Mouse (Mus musculus): ENCODE measurements around the gene Fus. TPM values are rescaled to one million over a fixed set of nuclear protein-coding genes. Genes with fewer than 3 reads are reported as not detected.
"Not testable (repeated sequence)": the region's sequence is repeated elsewhere in the genome, so short reads cannot be mapped to it uniquely, and the experiment has no call there.

Fus gene
- polyA plus RNA-seq, 1 experiment from 2014 or later = 46.3 TPM

DNA sequence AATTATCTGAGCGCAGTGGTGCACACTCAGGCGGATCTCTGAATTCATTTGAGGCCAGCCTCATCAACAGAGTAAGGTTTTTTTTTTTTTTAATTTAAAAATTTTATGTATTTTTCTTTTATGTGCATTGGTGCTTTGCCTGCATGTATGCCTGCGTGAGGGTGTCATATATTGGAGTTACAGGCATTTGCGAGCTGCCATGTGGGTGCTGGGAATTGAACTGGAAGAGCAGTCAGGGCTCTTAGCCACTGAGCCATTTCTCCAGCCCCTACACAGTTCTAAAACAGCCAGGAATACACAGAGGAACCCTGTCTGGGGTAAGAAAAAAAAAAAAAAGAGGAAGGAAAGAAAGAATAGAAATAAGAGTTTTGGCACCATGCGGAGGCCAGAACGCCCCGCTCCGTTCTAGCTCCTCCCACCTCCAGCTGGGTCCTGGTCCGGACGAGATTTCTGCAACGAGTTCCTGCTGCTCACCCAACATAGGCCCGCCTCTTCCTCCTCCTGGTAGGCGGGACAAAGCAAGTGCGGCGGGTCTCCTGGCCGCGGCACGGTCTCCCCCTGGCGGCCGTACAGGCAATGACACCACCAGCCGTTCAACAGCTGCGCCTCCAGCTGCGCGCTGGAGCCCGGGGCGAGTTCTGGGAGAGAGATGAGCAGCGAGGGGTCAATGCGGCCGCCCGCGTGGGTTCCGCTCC lies 32.1 kb upstream of the Fus start:
- H3K4me1 ChIP-seq (ENCODE audit: control insufficient read depth, insufficient read depth, low read length) = peaks cover 13% of the 10 kb centered on the region
- ATAC-seq (ENCODE audit: low read depth) (peak; percentile 95), DNase-seq (ENCODE audit: low spot score) (peak; percentile 98)
- H3K4me3 ChIP-seq (ENCODE audit: low read depth, low read length) = peak overlapping the region; percentile 77
- peak overlapping the region; percentile 81 for H3K4me2 ChIP-seq (ENCODE audit: low read depth, low read length)
- no peaks in the 10 kb centered on the region for H3K36me3 ChIP-seq (ENCODE audit: control insufficient read depth, insufficient read depth, low read length)
- H3K27me3 ChIP-seq (replicated peaks; ENCODE audit: control insufficient read depth, insufficient read depth, low read length) = 0 out of 2 replicates have a peak, but pooled peaks cover 2% of the 10 kb centered on the region
- WGBS = 8% methylated on average over 24 of the region's 32 CpGs
- peak overlapping the region; percentile 68 for H3K9ac ChIP-seq (ENCODE audit: low read depth, low read length)
- no peaks in the 10 kb centered on the region for H3K9me3 ChIP-seq (ENCODE audit: control insufficient read depth, low read length)
- H3K27ac ChIP-seq (replicated peaks; ENCODE audit: low read depth, low read length) = peak overlapping the region; percentile 78

GRCm38 (mm10) chr7:127935748-127936159 lies 31.5 kb upstream of the Fus start:
- under 1% methylated on average over 27 of the region's 38 CpGs for WGBS
- Histone ChIP-seq H3K9ac (ENCODE audit: low read depth, low read length) (peak overlapping the region; percentile 68), H3K27me3 (replicated peaks; ENCODE audit: control insufficient read depth, insufficient read depth, low read length) (no peaks in the 10 kb centered on the region), H3K4me3 (ENCODE audit: low read depth, low read length) (peak overlapping the region; percentile 77), H3K36me3 (ENCODE audit: control insufficient read depth, insufficient read depth, low read length) (no peaks in the 10 kb centered on the region), H3K9me3 (ENCODE audit: control insufficient read depth, low read length) (no peaks in the 10 kb centered on the region), H3K4me2 (ENCODE audit: low read depth, low read length) (peak overlapping the region; percentile 81), H3K4me1 (ENCODE audit: control insufficient read depth, insufficient read depth, low read length) (peaks cover 13% of the 10 kb centered on the region), H3K27ac (replicated peaks; ENCODE audit: low read depth, low read length) (peak overlapping the region; percentile 65; the same call in 1 of the 2 replicates)
- ATAC-seq (ENCODE audit: low read depth) (peak; percentile 31), DNase-seq (ENCODE audit: low spot score) (peak; percentile 29)

- 57% methylated on average over 18 of the region's 18 CpGs for WGBS
- peaks cover 12% of the 10 kb centered on the region for H3K4me1 ChIP-seq (ENCODE audit: control insufficient read depth, insufficient read depth, low read length)
- H3K9me3 ChIP-seq (ENCODE audit: control insufficient read depth, low read length) = no peaks in the 10 kb centered on the region
- ATAC-seq (ENCODE audit: low read depth) (no peak), DNase-seq (ENCODE audit: low spot score) (no peak)
- H3K36me3 ChIP-seq (ENCODE audit: control insufficient read depth, insufficient read depth, low read length) = no peaks in the 10 kb centered on the region
- no peaks in the 10 kb centered on the region for H3K27me3 ChIP-seq (replicated peaks; ENCODE audit: control insufficient read depth, insufficient read depth, low read length)
- H3K4me3 ChIP-seq (ENCODE audit: low read depth, low read length) = peak overlapping the region; percentile 77
- H3K9ac ChIP-seq (ENCODE audit: low read depth, low read length) = peak overlapping the region; percentile 68
- no peak overlapping the region for H3K27ac ChIP-seq (replicated peaks; ENCODE audit: low read depth, low read length)
- H3K4me2 ChIP-seq (ENCODE audit: low read depth, low read length) = peak overlapping the region; percentile 81
These were observed 30.9 kb upstream of the Fus start for GRCm38 (mm10) chr7:127936216-127936884.

DNA sequence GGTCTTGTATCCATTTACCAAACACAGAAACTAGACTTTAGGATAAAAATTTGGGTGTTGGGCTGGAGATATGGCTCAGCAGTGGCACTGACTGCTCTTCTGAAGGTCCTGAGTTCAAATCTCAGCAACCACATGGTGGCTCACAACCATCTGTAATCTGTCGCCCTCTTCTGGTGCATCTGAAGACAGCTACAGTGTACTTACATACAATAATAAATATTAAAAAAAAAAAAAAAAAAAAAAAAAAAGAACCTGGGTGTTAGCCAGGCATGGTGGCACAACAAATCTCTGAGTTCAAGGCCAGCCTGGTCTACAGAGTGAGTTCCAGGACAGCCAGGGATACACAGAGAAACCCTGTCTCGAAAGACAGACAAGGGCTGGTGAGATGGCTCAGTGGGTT lies 25.2 kb upstream of the Fus start:
- H3K27ac ChIP-seq (replicated peaks; ENCODE audit: low read depth, low read length); ATAC-seq (ENCODE audit: low read depth); H3K9ac ChIP-seq (ENCODE audit: low read depth, low read length); H3K4me1 ChIP-seq (ENCODE audit: control insufficient read depth, insufficient read depth, low read length); H3K4me3 ChIP-seq (ENCODE audit: low read depth, low read length); DNase-seq (ENCODE audit: low spot score); H3K36me3 ChIP-seq (ENCODE audit: control insufficient read depth, insufficient read depth, low read length); H3K9me3 ChIP-seq (ENCODE audit: control insufficient read depth, low read length); H3K4me2 ChIP-seq (ENCODE audit: low read depth, low read length): not testable (repeated sequence)
- peaks cover 29% of the 10 kb centered on the region for H3K27me3 ChIP-seq (replicated peaks; ENCODE audit: control insufficient read depth, insufficient read depth, low read length)
- WGBS = 53% methylated on average over 2 of the region's 2 CpGs

- peak; percentile 62; the same call in 1 of the 2 replicates for ATAC-seq (ENCODE audit: low read depth)
- peak overlapping the region; percentile 31; the same call in 1 of the 2 replicates for H3K9ac ChIP-seq (ENCODE audit: low read depth, low read length)
- WGBS = 14% methylated on average over 23 of the region's 23 CpGs
- H3K27ac ChIP-seq (replicated peaks; ENCODE audit: low read depth, low read length) = no peak overlapping the region
- H3K4me1 ChIP-seq (ENCODE audit: control insufficient read depth, insufficient read depth, low read length) = no peaks in the 10 kb centered on the region
- H3K36me3 ChIP-seq (ENCODE audit: control insufficient read depth, insufficient read depth, low read length) = no peaks in the 10 kb centered on the region
- H3K4me3 ChIP-seq (ENCODE audit: low read depth, low read length) = 0 out of 2 replicates have a peak overlapping the region, but pooled peaks have one; percentile 10
- H3K9me3 ChIP-seq (ENCODE audit: control insufficient read depth, low read length) = no peaks in the 10 kb centered on the region
- no peak for DNase-seq (ENCODE audit: low spot score)
- H3K27me3 ChIP-seq (replicated peaks; ENCODE audit: control insufficient read depth, insufficient read depth, low read length) = peaks cover 29% of the 10 kb centered on the region
- H3K4me2 ChIP-seq (ENCODE audit: low read depth, low read length) = peak overlapping the region; percentile 29
These were observed 22.6 kb upstream of the Fus start for GRCm38 (mm10) chr7:127944614-127945013.

DNA sequence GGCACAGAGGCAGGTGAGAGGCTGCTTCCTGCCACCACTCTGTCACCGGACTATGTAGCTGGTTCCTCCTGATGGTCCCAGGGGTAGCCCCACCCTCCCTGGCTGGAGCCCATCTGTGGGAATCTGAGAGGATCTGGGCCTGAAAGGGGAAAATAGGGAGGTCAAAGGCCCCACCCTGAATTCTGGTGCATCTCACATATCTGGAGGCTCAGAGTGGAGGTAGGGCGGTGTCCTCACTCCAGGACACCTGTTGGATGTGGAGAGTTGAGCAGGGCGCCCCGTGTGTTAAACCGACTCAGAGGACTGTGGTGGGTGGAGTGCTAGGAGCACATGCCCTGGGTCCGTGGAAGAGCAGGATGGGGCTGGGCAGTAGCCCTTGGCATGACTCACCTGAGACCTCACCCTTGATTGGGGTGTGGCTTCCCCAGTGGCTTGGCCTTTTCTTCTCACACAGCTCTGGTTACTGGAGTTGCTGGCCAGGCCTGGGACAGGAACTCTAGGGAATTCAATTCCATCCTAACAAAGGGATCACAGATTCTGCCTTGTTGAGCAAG lies 20.7 kb upstream of the Fus start, which contains the start of gene Prss36:
TSS of gene Prss36 (minus strand) at position 256 of the 554 bp plus-strand sequence.
- no peaks in the 10 kb centered on the region for H3K36me3 ChIP-seq (ENCODE audit: control insufficient read depth, insufficient read depth, low read length)
- H3K4me1 ChIP-seq (ENCODE audit: control insufficient read depth, insufficient read depth, low read length) = no peaks in the 10 kb centered on the region
- H3K27me3 ChIP-seq (replicated peaks; ENCODE audit: control insufficient read depth, insufficient read depth, low read length) = peaks cover 29% of the 10 kb centered on the region
- no peak for DNase-seq (ENCODE audit: low spot score)
- no peak; the same call in 1 of the 2 replicates for ATAC-seq (ENCODE audit: low read depth)
- H3K27ac ChIP-seq (replicated peaks; ENCODE audit: low read depth, low read length) = no peak within 1 kb of the TSS
- H3K9ac ChIP-seq (ENCODE audit: low read depth, low read length) = no peak within 1 kb of the TSS
- no peaks in the 10 kb centered on the region for H3K9me3 ChIP-seq (ENCODE audit: control insufficient read depth, low read length)
- no peak within 1 kb of the TSS for H3K4me3 ChIP-seq (ENCODE audit: low read depth, low read length)
- H3K4me2 ChIP-seq (ENCODE audit: low read depth, low read length) = no peak within 1 kb of the TSS
- 77% methylated on average over 5 of the region's 6 CpGs for WGBS

- 40% methylated on average over 13 of the region's 13 CpGs for WGBS
- no peak overlapping the region for H3K4me2 ChIP-seq (ENCODE audit: low read depth, low read length)
- H3K36me3 ChIP-seq (ENCODE audit: control insufficient read depth, insufficient read depth, low read length) = no peaks in the 10 kb centered on the region
- ATAC-seq (ENCODE audit: low read depth) (no peak), DNase-seq (ENCODE audit: low spot score) (no peak)
- no peak overlapping the region for H3K4me3 ChIP-seq (ENCODE audit: low read depth, low read length)
- H3K9me3 ChIP-seq (ENCODE audit: control insufficient read depth, low read length) = no peaks in the 10 kb centered on the region
- H3K27me3 ChIP-seq (replicated peaks; ENCODE audit: control insufficient read depth, insufficient read depth, low read length) = no peaks in the 10 kb centered on the region
- H3K27ac ChIP-seq (replicated peaks; ENCODE audit: low read depth, low read length) = no peak overlapping the region
- no peak overlapping the region for H3K9ac ChIP-seq (ENCODE audit: low read depth, low read length)
- H3K4me1 ChIP-seq (ENCODE audit: control insufficient read depth, insufficient read depth, low read length) = no peaks in the 10 kb centered on the region
These were observed 14.2 kb upstream of the Fus start for GRCm38 (mm10) chr7:127952864-127953581.

- H3K9ac ChIP-seq (ENCODE audit: low read depth, low read length) = no peak overlapping the region
- no peaks in the 10 kb centered on the region for H3K36me3 ChIP-seq (ENCODE audit: control insufficient read depth, insufficient read depth, low read length)
- no peak overlapping the region for H3K27ac ChIP-seq (replicated peaks; ENCODE audit: low read depth, low read length)
- H3K4me3 ChIP-seq (ENCODE audit: low read depth, low read length) = no peak overlapping the region
- ATAC-seq (ENCODE audit: low read depth) (no peak), DNase-seq (ENCODE audit: low spot score) (no peak)
- H3K27me3 ChIP-seq (replicated peaks; ENCODE audit: control insufficient read depth, insufficient read depth, low read length) = no peaks in the 10 kb centered on the region
- H3K4me2 ChIP-seq (ENCODE audit: low read depth, low read length) = no peak overlapping the region
- no peaks in the 10 kb centered on the region for H3K9me3 ChIP-seq (ENCODE audit: control insufficient read depth, low read length)
- 60% methylated on average over 5 of the region's 5 CpGs for WGBS
- H3K4me1 ChIP-seq (ENCODE audit: control insufficient read depth, insufficient read depth, low read length) = no peaks in the 10 kb centered on the region
These were observed 7.9 kb upstream of the Fus start for GRCm38 (mm10) chr7:127959364-127959763.
